Mouse (Mus musculus) lung, embryonic 15.5 days (tissue): ENCODE measurements around the gene Dnajc9. TPM values are rescaled to one million over a fixed set of nuclear protein-coding genes. Genes with fewer than 3 reads are reported as not detected.

Experiments
- ATAC-seq: fragments of 200-750 bp; cut with Nextera tagmentation; 2 replicates; pipeline ENCODE4 v1.8.0; 2017; ENCODE audit warnings: moderate number of reproducible peaks, borderline replicate concordance; ENCODE audit not compliant: low FRiP score, low TSS enrichment; ENCODE audit errors: extremely low read depth
- H3K27ac ChIP-seq: fragments of 300-500 bp; sonication (generic); 2 replicates; pipeline ENCODE4 v1.5.1; 2015; ENCODE audit warnings: moderate library complexity, mild to moderate bottlenecking, inconsistent platforms
- H3K27me3 ChIP-seq: fragments of 300-500 bp; sonication (generic); 2 replicates; pipeline ENCODE4 v1.6.1; 2015; ENCODE audit warnings: inconsistent platforms
- H3K36me3 ChIP-seq: fragments of 300-500 bp; sonication (generic); 2 replicates; pipeline ENCODE4 v1.6.1; 2015; ENCODE audit warnings: inconsistent platforms
- H3K4me1 ChIP-seq: fragments of 300-500 bp; sonication (generic); 2 replicates; pipeline ENCODE4 v1.6.1; 2015; ENCODE audit warnings: inconsistent platforms
- H3K4me2 ChIP-seq: fragments of 300-500 bp; sonication (generic); 2 replicates; pipeline ENCODE4 v1.6.1; 2015; ENCODE audit warnings: inconsistent platforms, mild to moderate bottlenecking, moderate library complexity
- H3K4me3 ChIP-seq: fragments of 300-500 bp; sonication (generic); 2 replicates; pipeline ENCODE4 v1.5.1; 2015; ENCODE audit warnings: mild to moderate bottlenecking, inconsistent platforms
- H3K9ac ChIP-seq: fragments of 300-500 bp; sonication (generic); 2 replicates; pipeline ENCODE4 v1.6.1; 2015; ENCODE audit warnings: inconsistent platforms
- H3K9me3 ChIP-seq: fragments of 300-500 bp; sonication (generic); 2 replicates; pipeline ENCODE4 v1.6.1; 2016; ENCODE audit warnings: inconsistent platforms
- WGBS: fragments of 180-500 bp; shearing (Covaris S2); methylation state at CpG from one replicate; pipeline ENCODE4 v1.1.7; 2015; 5-methylcytosine and 5-hydroxymethylcytosine counted together
- polyA plus RNA-seq: library from polyadenylated mRNA; unstranded; fragments of >200 nt; fragmentation: Nextera tagmentation; extraction: Ambion mirVana; gene quantifications from 2 replicates; pipeline ENCODE4 v1.2.1, GENCODE M21; 2015

Gene Dnajc9
- polyA plus RNA-seq, 1 experiment from 2014 or later, result 190 TPM

GRCm38 (mm10) chr14:20392326-20392725 lies 3.6 kb upstream of the Dnajc9 start:
- ATAC-seq, result no peak
- peaks cover 16% of the 10 kb centered on the region; the same call in 1 of the 2 replicates for H3K36me3 ChIP-seq
- 78% methylated on average over 4 of the region's 4 CpGs for WGBS
- H3K9me3 ChIP-seq, result no peaks in the 10 kb centered on the region
- H3K27me3 ChIP-seq, result no peaks in the 10 kb centered on the region
- peaks cover 21% of the 10 kb centered on the region for H3K4me1 ChIP-seq
- no peak overlapping the region for H3K27ac ChIP-seq
- H3K4me2 ChIP-seq, result peak overlapping the region; percentile 64
- H3K4me3 ChIP-seq, result peak overlapping the region; percentile 75; the same call in 1 of the 2 replicates
- H3K9ac ChIP-seq, result no peak overlapping the region

- peak overlapping the region; percentile 59 for H3K9ac ChIP-seq
- peak overlapping the region; percentile 74 for H3K4me2 ChIP-seq
- no peaks in the 10 kb centered on the region for H3K9me3 ChIP-seq
- ATAC-seq, result no peak
- H3K27ac ChIP-seq, result no peak overlapping the region; the same call in 1 of the 2 replicates
- 86% methylated on average over 8 of the region's 8 CpGs for WGBS
- H3K36me3 ChIP-seq, result peaks cover 26% of the 10 kb centered on the region; the same call in 1 of the 2 replicates
- H3K27me3 ChIP-seq, result no peaks in the 10 kb centered on the region
- peak overlapping the region; percentile 87 for H3K4me3 ChIP-seq
- peaks cover 38% of the 10 kb centered on the region for H3K4me1 ChIP-seq
Observed at GRCm38 (mm10) chr14:20389446-20390079, 853 bp upstream of the Dnajc9 start.

GRCm38 (mm10) chr14:20379753-20380430 lies 8.8 kb downstream of the Dnajc9 start:
- Histone ChIP-seq H3K4me3 (no peak overlapping the region), H3K4me1 (peaks cover 15% of the 10 kb centered on the region), H3K9ac (no peak overlapping the region), H3K9me3 (no peaks in the 10 kb centered on the region), H3K36me3 (peaks cover 37% of the 10 kb centered on the region; the same call in 1 of the 2 replicates), H3K27ac (0 out of 2 replicates have a peak overlapping the region, but pooled peaks have one; percentile 1), H3K27me3 (no peaks in the 10 kb centered on the region), H3K4me2 (no peak overlapping the region)
- 85% methylated on average over 9 of the region's 9 CpGs for WGBS
- no peak for ATAC-seq

- peaks cover 37% of the 10 kb centered on the region; the same call in 1 of the 2 replicates for H3K36me3 ChIP-seq
- peak overlapping the region; percentile 1; the same call in 1 of the 2 replicates for H3K27ac ChIP-seq
- no peaks in the 10 kb centered on the region for H3K27me3 ChIP-seq
- no peak overlapping the region for H3K4me2 ChIP-seq
- no peak overlapping the region for H3K4me3 ChIP-seq
- H3K9me3 ChIP-seq, result no peaks in the 10 kb centered on the region
- peak; percentile 42; the same call in 1 of the 2 replicates for ATAC-seq
- WGBS, result 56% methylated on average over 5 of the region's 5 CpGs
- H3K9ac ChIP-seq, result no peak overlapping the region
- H3K4me1 ChIP-seq, result peaks cover 15% of the 10 kb centered on the region
Observed at GRCm38 (mm10) chr14:20379087-20379640, 9.5 kb downstream of the Dnajc9 start.

GRCm38 (mm10) chr14:20378313-20379061 lies 10.2 kb downstream of the Dnajc9 start:
- H3K4me3 ChIP-seq, result no peak overlapping the region

GRCm38 (mm10) chr14:20377112-20377521 lies 11.6 kb downstream of the Dnajc9 start:
- ATAC-seq, result no peak
- H3K4me1 ChIP-seq, result peaks cover 15% of the 10 kb centered on the region
- no peak overlapping the region for H3K4me2 ChIP-seq
- H3K4me3 ChIP-seq, result no peak overlapping the region
- no peak overlapping the region for H3K9ac ChIP-seq
- WGBS, result 48% methylated on average over 4 of the region's 4 CpGs
- no peaks in the 10 kb centered on the region for H3K9me3 ChIP-seq
- no peaks in the 10 kb centered on the region for H3K27me3 ChIP-seq
- no peak overlapping the region; the same call in 1 of the 2 replicates for H3K27ac ChIP-seq
- peaks cover 40% of the 10 kb centered on the region for H3K36me3 ChIP-seq

More at GRCm38 (mm10) chr14:20378313-20379061, 10.2 kb downstream of the Dnajc9 start:
- WGBS, result 28% methylated on average over 13 of the region's 13 CpGs
- H3K9ac ChIP-seq, result no peak overlapping the region
- no peaks in the 10 kb centered on the region for H3K27me3 ChIP-seq
- no peak overlapping the region; the same call in 1 of the 2 replicates for H3K4me2 ChIP-seq
- no peaks in the 10 kb centered on the region for H3K9me3 ChIP-seq
- peaks cover 36% of the 10 kb centered on the region; the same call in 1 of the 2 replicates for H3K36me3 ChIP-seq
- ATAC-seq, result peak; percentile 14; the same call in 1 of the 2 replicates
- H3K4me1 ChIP-seq, result peaks cover 15% of the 10 kb centered on the region
- 0 out of 2 replicates have a peak overlapping the region, but pooled peaks have one; percentile 1 for H3K27ac ChIP-seq

GRCm38 (mm10) chr14:20371854-20372253 lies 16.9 kb downstream of the Dnajc9 start:
- H3K27ac ChIP-seq, result no peak overlapping the region
- no peak overlapping the region for H3K9ac ChIP-seq
- peaks cover 3% of the 10 kb centered on the region; the same call in 1 of the 2 replicates for H3K4me1 ChIP-seq
- H3K27me3 ChIP-seq, result no peaks in the 10 kb centered on the region
- peaks cover 57% of the 10 kb centered on the region for H3K36me3 ChIP-seq
- no peaks in the 10 kb centered on the region for H3K9me3 ChIP-seq
- 81% methylated on average over 1 of the region's 1 CpGs for WGBS
- H3K4me2 ChIP-seq, result no peak overlapping the region
- no peak for ATAC-seq
- no peak overlapping the region for H3K4me3 ChIP-seq

GRCm38 (mm10) chr14:20370798-20371197 lies 17.9 kb downstream of the Dnajc9 start:
- Histone ChIP-seq H3K4me2 (no peak overlapping the region), H3K27ac (no peak overlapping the region), H3K4me3 (no peak overlapping the region), H3K9ac (no peak overlapping the region), H3K4me1 (no peaks in the 10 kb centered on the region), H3K9me3 (no peaks in the 10 kb centered on the region), H3K36me3 (peaks cover 57% of the 10 kb centered on the region), H3K27me3 (no peaks in the 10 kb centered on the region)
- WGBS, result 74% methylated on average over 7 of the region's 7 CpGs
- ATAC-seq, result no peak

- Histone ChIP-seq H3K4me3 (no peak overlapping the region), H3K27me3 (no peaks in the 10 kb centered on the region), H3K4me1 (no peaks in the 10 kb centered on the region), H3K9me3 (no peaks in the 10 kb centered on the region), H3K4me2 (no peak overlapping the region), H3K27ac (no peak overlapping the region), H3K9ac (no peak overlapping the region), H3K36me3 (peaks cover 55% of the 10 kb centered on the region)
- WGBS, result 93% methylated on average over 3 of the region's 3 CpGs
- ATAC-seq, result no peak
Observed at GRCm38 (mm10) chr14:20368271-20368670, 20.4 kb downstream of the Dnajc9 start.

GRCm38 (mm10) chr14:20363230-20363629 lies 25.5 kb downstream of the Dnajc9 start:
- no peak overlapping the region for H3K9ac ChIP-seq
- 94% methylated on average over 4 of the region's 4 CpGs for WGBS
- no peak overlapping the region for H3K4me3 ChIP-seq
- H3K36me3 ChIP-seq, result peaks cover 69% of the 10 kb centered on the region
- ATAC-seq, result no peak
- H3K27ac ChIP-seq, result no peak overlapping the region
- no peaks in the 10 kb centered on the region for H3K9me3 ChIP-seq
- no peaks in the 10 kb centered on the region for H3K4me1 ChIP-seq
- no peaks in the 10 kb centered on the region for H3K27me3 ChIP-seq
- H3K4me2 ChIP-seq, result no peak overlapping the region

GRCm38 (mm10) chr14:20347991-20348541 lies 40.6 kb downstream of the Dnajc9 start, which contains the start of the genes Ecd and Fam149b:
TSS of gene Ecd (minus strand) at chr14:20348121.
TSS of gene Fam149b (plus strand) at chr14:20348162.
- H3K36me3 ChIP-seq, result peaks cover 25% of the 10 kb centered on the region
- 2% methylated on average over 42 of the region's 42 CpGs for WGBS
- H3K4me3 ChIP-seq, result peak within 1 kb of the TSS; percentile 97
- H3K9me3 ChIP-seq, result no peaks in the 10 kb centered on the region
- H3K27me3 ChIP-seq, result no peaks in the 10 kb centered on the region
- H3K9ac ChIP-seq, result peak within 1 kb of the TSS; percentile 96
- H3K4me1 ChIP-seq, result peaks cover 20% of the 10 kb centered on the region
- ATAC-seq, result peak; percentile 98
- peak within 1 kb of the TSS; percentile 95 for H3K27ac ChIP-seq
- H3K4me2 ChIP-seq, result peak within 1 kb of the TSS; percentile 60
